Mouse (Mus musculus) hindbrain, embryonic 10.5 days (tissue): Measurements from ENCODE around the gene Tedc1. TPM values are rescaled to one million over a fixed set of nuclear protein-coding genes. Genes with fewer than 3 reads are reported as not detected.

Experiments
- DNase-seq: peaks from one replicate; pipeline ENCODE4 v3.0.0-alpha.2; 2017; ENCODE audit warnings: low spot score
- H3K27ac ChIP-seq: fragments of 300-500 bp; sonication (generic); 2 replicates; pipeline ENCODE4 v1.5.1; 2016; ENCODE audit warnings: mild to moderate bottlenecking, moderate library complexity
- H3K27me3 ChIP-seq: fragments of 300-500 bp; sonication (generic); 2 replicates; pipeline ENCODE4 v1.6.1; 2016; ENCODE audit warnings: mild to moderate bottlenecking; ENCODE audit not compliant: poor library complexity, insufficient read depth, severe bottlenecking
- H3K36me3 ChIP-seq: fragments of 300-500 bp; sonication (generic); 2 replicates; pipeline ENCODE4 v1.6.1; 2016; ENCODE audit warnings: mild to moderate bottlenecking, moderate library complexity
- H3K4me1 ChIP-seq: fragments of 300-500 bp; sonication (generic); replicated peaks from 2 replicates; pipeline ENCODE4 v1.6.1; 2016; ENCODE audit warnings: mild to moderate bottlenecking
- H3K4me3 ChIP-seq: fragments of 300-500 bp; sonication (generic); 2 replicates; pipeline ENCODE4 v1.5.1; 2016; ENCODE audit warnings: mild to moderate bottlenecking, moderate library complexity
- H3K9me3 ChIP-seq: fragments of 300-500 bp; sonication (generic); 2 replicates; pipeline ENCODE4 v1.6.1; 2016; ENCODE audit warnings: mild to moderate bottlenecking, moderate library complexity
- WGBS: fragments of 180-500 bp; shearing (Covaris S2); methylation state at CpG from one replicate; pipeline ENCODE4 v1.1.7; 2016; 5-methylcytosine and 5-hydroxymethylcytosine counted together
- polyA plus RNA-seq: library from polyadenylated mRNA; unstranded; fragments of >200 nt; fragmentation: Nextera tagmentation; extraction: Ambion mirVana; gene quantifications from 2 replicates; pipeline ENCODE4 v1.2.1, GENCODE M21; 2016

Tedc1 gene
- polyA plus RNA-seq, 1 experiment from 2014 or later = 59.5 TPM

DNA sequence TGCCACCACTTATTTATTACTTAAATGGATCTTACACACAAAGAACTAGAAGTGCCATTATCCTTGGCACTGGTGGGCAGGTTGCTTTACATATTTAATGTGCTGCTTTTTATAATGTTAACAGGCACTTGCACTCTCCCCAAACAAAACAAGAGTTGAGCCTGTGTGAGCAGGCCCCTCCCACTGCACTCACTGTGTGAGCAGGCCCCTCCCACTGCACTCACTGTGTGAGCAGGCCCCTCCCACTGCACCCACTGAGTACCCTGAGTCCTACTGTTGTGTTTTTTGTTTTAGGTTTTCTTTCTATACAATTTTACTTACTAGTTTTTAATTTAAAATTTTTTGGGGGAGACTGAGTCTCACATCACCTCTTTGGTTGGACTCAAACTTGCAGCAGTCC is 45.8 kb downstream of the Tedc1 start:
- no peak overlapping the region for H3K4me3 ChIP-seq
- H3K27ac ChIP-seq = no peak overlapping the region
- no peaks in the 10 kb centered on the region for H3K27me3 ChIP-seq
- peaks cover 5% of the 10 kb centered on the region; the same call in 1 of the 2 replicates for H3K9me3 ChIP-seq
- no peaks in the 10 kb centered on the region for H3K4me1 ChIP-seq
- no peaks in the 10 kb centered on the region for H3K36me3 ChIP-seq
- no peak for DNase-seq

DNA sequence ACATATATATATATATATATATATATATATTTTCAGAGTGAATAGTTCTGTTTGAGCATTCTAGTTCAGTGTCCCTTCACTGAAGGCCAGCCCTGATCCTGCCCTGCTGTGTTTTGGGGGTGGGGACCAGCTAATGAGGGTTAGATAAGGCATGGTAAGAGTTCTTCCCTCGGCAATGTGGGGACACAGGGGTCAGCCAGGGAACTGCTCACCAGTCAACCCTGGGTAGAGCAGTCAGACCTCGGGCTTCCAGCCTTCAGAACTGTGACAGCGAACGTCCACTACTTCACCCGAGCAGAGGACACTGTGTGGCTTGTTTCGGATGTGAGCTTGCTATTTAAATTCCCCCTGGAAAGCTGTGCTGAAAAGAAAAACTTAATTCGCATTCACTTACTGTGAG is 47.3 kb downstream of the Tedc1 start:
- no peaks in the 10 kb centered on the region for H3K27me3 ChIP-seq
- no peak overlapping the region for H3K27ac ChIP-seq
- DNase-seq = no peak
- no peaks in the 10 kb centered on the region for H3K36me3 ChIP-seq
- no peak overlapping the region for H3K4me3 ChIP-seq
- WGBS = 85% methylated on average over 7 of the region's 7 CpGs
- H3K9me3 ChIP-seq = peaks cover 5% of the 10 kb centered on the region; the same call in 1 of the 2 replicates
- H3K4me1 ChIP-seq = no peaks in the 10 kb centered on the region

DNA sequence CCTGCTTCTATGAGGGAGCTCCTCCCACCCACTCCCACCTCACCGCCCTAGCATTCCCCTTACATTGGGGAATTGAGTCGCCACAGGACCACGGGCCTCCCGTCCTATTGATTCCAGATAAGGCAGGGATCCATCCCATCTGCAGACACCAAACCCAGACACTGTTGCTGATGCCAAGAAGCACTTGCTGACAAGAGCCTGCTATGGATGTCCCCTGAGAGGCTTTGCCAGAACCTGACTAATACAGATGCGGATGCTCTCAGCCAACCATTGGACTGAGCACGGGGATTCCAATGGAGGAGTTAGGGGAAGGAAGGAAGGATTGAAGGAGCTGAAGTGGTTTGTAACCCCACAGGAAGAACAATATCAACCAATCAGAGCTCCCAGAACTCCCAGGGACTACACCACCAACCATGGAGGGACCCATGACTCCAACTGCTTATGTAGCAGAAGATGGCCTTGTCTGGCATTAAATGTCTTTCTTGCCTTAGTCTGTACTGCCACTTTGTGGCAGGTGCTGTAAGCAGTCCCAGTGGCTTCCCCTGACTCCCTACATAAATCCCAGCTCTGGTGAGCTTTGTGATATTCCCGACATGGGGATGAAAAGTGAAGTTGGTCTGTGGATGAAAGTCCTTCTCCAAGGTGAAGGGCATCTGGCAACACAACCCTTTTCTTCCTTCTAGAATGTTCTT is 49.2 kb downstream of the Tedc1 start:
- 89% methylated on average over 7 of the region's 7 CpGs for WGBS
- Histone ChIP-seq H3K36me3 (no peaks in the 10 kb centered on the region), H3K27me3 (no peaks in the 10 kb centered on the region), H3K27ac (no peak overlapping the region), H3K9me3 (peaks cover 5% of the 10 kb centered on the region; the same call in 1 of the 2 replicates), H3K4me1 (no peaks in the 10 kb centered on the region), H3K4me3 (no peak overlapping the region)
- DNase-seq = no peak

DNA sequence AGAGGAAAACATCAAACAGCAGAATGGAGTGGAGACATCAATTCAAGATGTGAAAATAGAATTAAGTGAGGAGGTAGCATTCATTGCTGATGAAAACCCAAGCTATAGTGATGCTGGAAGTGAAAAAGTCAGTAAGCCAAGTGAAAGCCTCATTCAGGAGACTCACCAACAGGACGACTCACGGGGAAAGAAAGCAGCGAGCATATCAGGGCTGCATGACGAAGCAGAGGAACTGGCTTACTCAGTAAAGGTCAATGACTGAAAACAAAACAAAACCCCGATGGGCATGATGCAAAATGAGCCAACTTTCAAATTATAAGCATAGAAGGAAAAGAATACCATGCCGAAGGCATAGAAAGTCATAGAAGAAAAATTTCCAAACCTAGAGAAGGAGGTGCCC is 51.5 kb downstream of the Tedc1 start:
- H3K4me3 ChIP-seq = no peak overlapping the region
- 83% methylated on average over 6 of the region's 6 CpGs for WGBS
- no peaks in the 10 kb centered on the region for H3K9me3 ChIP-seq
- H3K27me3 ChIP-seq = no peaks in the 10 kb centered on the region
- no peak for DNase-seq
- no peak overlapping the region for H3K27ac ChIP-seq
- no peaks in the 10 kb centered on the region for H3K36me3 ChIP-seq
- no peaks in the 10 kb centered on the region for H3K4me1 ChIP-seq

DNA sequence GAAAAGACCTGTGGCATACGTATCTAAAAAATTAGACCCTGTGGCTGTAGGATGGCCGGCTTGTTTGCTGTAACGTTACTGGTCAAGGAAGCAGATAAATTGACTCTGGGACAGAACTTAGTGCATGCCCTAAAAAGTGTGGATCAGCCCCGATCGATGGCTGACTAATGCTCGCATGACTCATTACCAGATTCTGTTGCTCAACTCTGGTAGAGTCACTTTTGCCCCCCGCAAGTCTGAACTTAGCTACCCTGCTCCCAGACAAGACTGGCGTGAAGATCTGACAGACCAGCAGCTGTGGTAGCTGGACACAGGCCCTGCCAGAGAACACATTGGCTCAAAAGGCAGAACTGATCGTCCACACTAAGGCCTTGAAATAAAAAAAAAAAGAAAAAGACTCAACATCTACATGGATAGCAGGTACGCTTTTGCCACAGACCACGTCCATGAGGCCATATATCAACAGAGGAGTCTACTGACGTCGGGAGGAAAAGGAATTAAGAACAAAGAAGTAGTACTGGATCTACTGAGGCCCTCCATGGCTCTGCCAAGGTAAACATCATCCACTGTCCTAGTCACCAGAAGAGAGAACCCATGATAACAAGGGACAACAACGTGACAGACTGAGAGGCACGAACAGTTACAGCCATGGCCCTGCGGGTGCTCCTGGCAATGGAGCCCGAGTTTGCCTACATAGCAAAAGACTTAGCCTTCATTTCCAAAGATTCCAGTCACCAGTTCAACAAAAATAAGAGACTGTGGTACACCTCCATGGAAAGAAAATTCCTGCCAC is 54.6 kb downstream of the Tedc1 start:
- H3K4me1 ChIP-seq = no peaks in the 10 kb centered on the region
- no peak overlapping the region for H3K27ac ChIP-seq
- DNase-seq = no peak
- no peak overlapping the region for H3K4me3 ChIP-seq
- H3K9me3 ChIP-seq = no peaks in the 10 kb centered on the region
- H3K27me3 ChIP-seq = no peaks in the 10 kb centered on the region
- WGBS = 90% methylated on average over 17 of the region's 17 CpGs
- no peaks in the 10 kb centered on the region for H3K36me3 ChIP-seq

DNA sequence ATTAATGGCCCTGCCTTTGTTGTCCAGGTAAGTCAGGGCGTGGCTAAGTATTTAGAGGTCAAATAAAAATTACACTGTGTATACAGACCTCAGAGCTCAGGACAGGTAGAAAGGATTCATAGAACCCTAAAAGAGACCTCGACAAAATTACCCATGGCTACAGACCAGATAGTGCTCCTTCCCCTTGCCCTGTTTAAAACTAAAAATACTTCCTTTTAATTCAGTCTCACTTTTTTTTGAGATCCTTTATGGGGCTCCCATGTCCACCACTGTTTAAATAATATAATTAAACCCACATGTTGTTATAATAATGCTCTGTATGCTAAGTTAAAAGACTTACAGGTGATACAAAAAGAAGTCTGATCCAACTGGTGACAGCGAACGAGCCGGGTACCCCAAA is 55.6 kb downstream of the Tedc1 start:
- Histone ChIP-seq H3K9me3 (no peaks in the 10 kb centered on the region), H3K4me3 (no peak overlapping the region), H3K36me3 (no peaks in the 10 kb centered on the region), H3K27ac (no peak overlapping the region), H3K4me1 (no peaks in the 10 kb centered on the region), H3K27me3 (no peaks in the 10 kb centered on the region)
- WGBS = 92% methylated on average over 5 of the region's 5 CpGs
- no peak for DNase-seq

DNA sequence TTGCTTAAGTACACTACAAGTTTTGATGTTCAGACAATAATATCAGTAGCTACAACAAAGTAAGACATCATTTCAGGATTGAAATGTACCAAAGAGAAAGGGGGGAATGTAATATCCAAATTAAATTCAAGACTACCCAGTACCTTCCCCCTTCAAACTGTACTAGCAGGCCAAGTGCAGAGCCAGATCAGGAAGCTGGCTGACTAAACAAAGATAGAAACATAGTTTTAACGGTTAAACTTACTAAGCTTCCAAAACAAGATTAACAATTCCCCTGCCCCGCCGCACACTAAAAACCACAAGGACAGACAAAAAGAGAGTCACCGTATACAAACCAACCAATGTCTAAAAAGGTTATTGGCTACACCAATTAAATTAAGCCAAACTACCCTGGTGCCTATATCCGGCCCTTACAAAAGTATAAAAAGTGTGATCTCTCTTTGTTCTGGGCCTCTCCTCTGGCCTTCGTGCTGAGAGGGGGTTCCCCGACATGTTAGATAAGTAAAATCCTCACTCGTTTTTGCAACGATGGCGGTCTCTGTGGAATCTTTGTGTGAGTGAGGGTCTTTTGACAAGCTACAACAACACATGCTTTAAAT is 56.2 kb downstream of the Tedc1 start:
- WGBS = 89% methylated on average over 10 of the region's 10 CpGs
- H3K36me3 ChIP-seq = no peaks in the 10 kb centered on the region
- DNase-seq = no peak

DNA sequence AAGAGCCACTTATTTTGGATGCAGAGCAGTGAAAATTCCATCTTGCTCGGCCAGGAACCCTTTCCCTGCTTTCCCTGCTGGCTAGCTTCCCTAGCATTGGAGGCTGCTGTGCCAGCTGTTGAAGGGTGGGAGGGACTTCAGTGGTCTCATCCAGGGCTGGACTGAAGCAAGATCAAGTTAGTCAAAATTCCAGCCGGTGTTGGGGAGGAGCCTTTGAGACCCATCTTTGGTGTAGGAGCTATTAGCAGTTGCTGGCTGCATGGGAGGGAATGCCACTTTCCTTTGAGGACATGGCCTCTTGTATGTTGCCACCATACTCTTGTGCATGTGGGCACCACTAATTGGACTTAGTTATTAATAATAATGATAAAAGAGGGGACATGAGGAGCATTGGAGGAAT is 57.0 kb downstream of the Tedc1 start:
- WGBS = 81% methylated on average over 2 of the region's 2 CpGs
- no peaks in the 10 kb centered on the region for H3K9me3 ChIP-seq
- no peak overlapping the region for H3K4me3 ChIP-seq
- no peaks in the 10 kb centered on the region for H3K36me3 ChIP-seq
- no peak overlapping the region for H3K27ac ChIP-seq
- H3K27me3 ChIP-seq = no peaks in the 10 kb centered on the region
- no peak for DNase-seq
- no peaks in the 10 kb centered on the region for H3K4me1 ChIP-seq

More for the DNA sequence above, 56.2 kb downstream of the Tedc1 start:
- no peak overlapping the region for H3K27ac ChIP-seq
- no peak overlapping the region for H3K4me3 ChIP-seq
- no peaks in the 10 kb centered on the region for H3K9me3 ChIP-seq
- H3K4me1 ChIP-seq = no peaks in the 10 kb centered on the region
- H3K27me3 ChIP-seq = no peaks in the 10 kb centered on the region

DNA sequence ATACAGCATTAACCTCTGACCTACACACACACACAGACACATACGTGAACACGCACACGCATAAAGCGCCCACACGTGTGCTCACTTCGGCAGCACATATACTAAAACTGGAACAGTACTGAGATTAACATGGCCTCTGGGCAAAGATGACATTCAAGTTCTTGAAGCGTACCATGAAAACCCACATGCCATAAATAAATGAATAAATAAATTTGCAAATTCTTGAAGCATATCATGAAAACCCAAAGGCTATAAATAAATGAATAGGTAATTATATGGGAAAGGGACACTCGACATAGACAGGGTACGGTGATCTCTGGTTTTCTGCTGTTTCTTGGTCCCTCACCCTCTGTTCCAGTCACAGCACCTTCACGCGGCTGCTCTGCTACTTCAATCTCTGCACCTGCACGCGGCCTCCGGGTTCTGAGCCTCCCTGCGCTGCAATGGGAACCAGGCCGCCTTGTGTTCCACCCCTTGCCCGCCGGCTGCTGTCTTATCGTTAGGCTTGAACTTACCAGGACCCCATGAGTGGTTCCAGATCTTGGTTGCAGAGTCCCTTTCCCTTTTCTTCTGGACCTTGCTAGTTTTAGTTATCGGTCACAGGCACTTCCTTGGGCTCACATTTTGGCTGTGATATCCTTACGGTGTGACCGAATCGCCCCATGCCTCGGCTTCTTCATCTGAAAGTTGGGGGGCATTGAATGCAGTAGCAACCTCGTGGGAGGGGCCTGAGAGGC is 58.0 kb downstream of the Tedc1 start:
- Histone ChIP-seq H3K9me3 (no peaks in the 10 kb centered on the region), H3K27me3 (no peaks in the 10 kb centered on the region), H3K4me3 (no peak overlapping the region), H3K27ac (no peak overlapping the region), H3K36me3 (no peaks in the 10 kb centered on the region), H3K4me1 (no peaks in the 10 kb centered on the region)
- WGBS = 86% methylated on average over 25 of the region's 25 CpGs
- DNase-seq = no peak

DNA sequence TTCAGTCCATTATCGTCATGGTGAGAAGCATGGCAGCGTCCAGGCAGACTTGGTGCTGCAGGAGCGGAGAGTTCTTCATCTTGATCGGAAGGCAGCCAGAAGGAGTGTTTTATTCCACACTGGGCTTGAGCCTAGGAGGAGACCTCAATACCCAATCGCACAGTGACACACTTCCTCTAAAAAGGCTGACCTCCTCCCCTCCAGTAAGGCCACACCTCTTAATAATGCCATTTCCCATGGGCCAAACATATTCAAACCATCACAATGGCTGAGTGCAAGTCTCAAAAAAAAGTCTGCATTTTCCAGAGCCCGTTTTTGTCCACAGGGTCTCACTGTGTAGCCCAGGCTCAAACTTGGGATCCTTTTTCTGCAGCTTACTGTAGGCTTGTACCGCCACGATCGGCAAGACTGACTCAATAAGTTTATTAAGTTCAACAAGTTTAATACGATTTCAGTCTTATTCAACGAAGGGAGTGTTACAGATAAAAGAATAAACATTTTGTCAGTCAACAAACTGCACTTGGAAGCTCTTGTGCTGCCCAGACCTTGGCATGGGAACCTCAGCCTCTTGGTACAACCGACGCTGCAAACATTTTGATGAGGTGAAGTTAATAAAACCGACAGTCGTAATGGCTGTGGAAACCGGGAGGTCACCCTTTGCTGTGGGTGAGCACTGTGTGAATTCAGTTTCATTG is 58.9 kb downstream of the Tedc1 start:
- no peaks in the 10 kb centered on the region for H3K36me3 ChIP-seq
- DNase-seq = no peak
- no peaks in the 10 kb centered on the region for H3K9me3 ChIP-seq
- no peaks in the 10 kb centered on the region for H3K27me3 ChIP-seq
- WGBS = 87% methylated on average over 16 of the region's 16 CpGs
- H3K4me1 ChIP-seq = no peaks in the 10 kb centered on the region
- H3K4me3 ChIP-seq = no peak overlapping the region
- no peak overlapping the region for H3K27ac ChIP-seq
